Mouse (Mus musculus) hindbrain, embryonic 11.5 days (tissue): ENCODE results near the gene Ankrd12. TPM values are rescaled to one million over a fixed set of nuclear protein-coding genes. Genes with fewer than 3 reads are reported as not detected.

Experiments
- ATAC-seq: fragments of 200-750 bp; cut with Nextera tagmentation; 2 replicates; pipeline ENCODE4 v1.8.0; 2017; ENCODE audit warnings: mild to moderate bottlenecking, moderate TSS enrichment, moderate library complexity; ENCODE audit not compliant: low FRiP score
- DNase-seq: peaks from one replicate; pipeline ENCODE4 v3.0.0-alpha.2; 2015; ENCODE audit warnings: low spot score
- H3K27ac ChIP-seq: fragments of 300-500 bp; sonication (generic); 2 replicates; pipeline ENCODE4 v1.5.1; 2014; ENCODE audit warnings: mild to moderate bottlenecking, low read depth, low read length
- H3K27me3 ChIP-seq: fragments of 300-500 bp; sonication (generic); 2 replicates; pipeline ENCODE4 v1.6.1; 2014; ENCODE audit warnings: mild to moderate bottlenecking, low read length, moderate library complexity, mixed read lengths; ENCODE audit not compliant: control insufficient read depth, insufficient read depth
- H3K36me3 ChIP-seq: fragments of 300-500 bp; sonication (generic); 2 replicates; pipeline ENCODE4 v1.6.1; 2014; ENCODE audit warnings: mild to moderate bottlenecking, low read length, moderate library complexity, mixed read lengths; ENCODE audit not compliant: control insufficient read depth, insufficient read depth
- H3K4me1 ChIP-seq: fragments of 300-500 bp; sonication (generic); replicated peaks from 2 replicates; pipeline ENCODE4 v1.6.1; 2014; ENCODE audit warnings: low read length, mixed read lengths; ENCODE audit not compliant: control insufficient read depth, insufficient read depth
- H3K4me2 ChIP-seq: fragments of 300-500 bp; sonication (generic); replicated peaks from 2 replicates; pipeline ENCODE4 v1.6.1; 2014; ENCODE audit warnings: mild to moderate bottlenecking, low read depth, low read length
- H3K4me3 ChIP-seq: fragments of 300-500 bp; sonication (generic); 2 replicates; pipeline ENCODE4 v1.5.1; 2014; ENCODE audit warnings: low read depth, low read length
- H3K9ac ChIP-seq: fragments of 300-500 bp; sonication (generic); 2 replicates; pipeline ENCODE4 v1.6.1; 2014; ENCODE audit warnings: low read depth, low read length
- H3K9me3 ChIP-seq: fragments of 300-500 bp; sonication (generic); 2 replicates; pipeline ENCODE4 v1.6.1; 2016; ENCODE audit warnings: low read length; ENCODE audit not compliant: control insufficient read depth
- WGBS: fragments of 180-500 bp; shearing (Covaris S2); extraction: QIAGEN DNeasy Blood & Tissue Kit; methylation state at CpG from one replicate; pipeline ENCODE4 v1.1.7; 2014; 5-methylcytosine and 5-hydroxymethylcytosine counted together
- polyA plus RNA-seq: library from polyadenylated mRNA; unstranded; fragments of >200 nt; fragmentation: Nextera tagmentation; extraction: Ambion mirVana; gene quantifications from 2 replicates; pipeline ENCODE4 v1.2.1, GENCODE M21; 2014

The Ankrd12 gene
- polyA plus RNA-seq, 1 experiment from 2014 or later = 49.2 TPM

GRCm38 (mm10) chr17:65924218-65924617 is 152.7 kb downstream of the Ankrd12 start:
- WGBS = 78% methylated on average over 5 of the region's 5 CpGs
- Histone ChIP-seq H3K4me3 (no peak overlapping the region), H3K27ac (no peak overlapping the region), H3K4me1 (no peaks in the 10 kb centered on the region), H3K27me3 (no peaks in the 10 kb centered on the region), H3K36me3 (no peaks in the 10 kb centered on the region), H3K4me2 (no peak overlapping the region), H3K9me3 (no peaks in the 10 kb centered on the region), H3K9ac (no peak overlapping the region)
- DNase-seq = no peak
- ATAC-seq = no peak

DNA sequence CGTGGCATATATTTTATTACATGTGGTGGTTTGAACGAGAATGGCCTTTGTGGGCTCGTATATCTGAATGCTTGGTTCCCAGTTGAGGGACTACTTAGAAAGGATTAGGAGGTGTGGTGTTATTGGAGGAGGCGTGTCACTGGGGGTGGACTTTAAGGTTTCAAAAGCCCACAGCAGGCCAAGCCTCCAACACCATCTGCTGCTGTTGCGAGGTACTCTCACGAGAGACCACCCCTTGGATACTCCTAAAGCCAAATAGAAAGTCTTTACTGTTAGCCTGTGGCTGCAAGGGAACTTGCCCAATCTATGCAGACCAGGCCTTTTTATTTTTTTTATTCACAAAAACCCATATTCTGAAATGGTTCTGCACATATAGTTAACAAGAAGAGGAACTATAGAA is 154.9 kb downstream of the Ankrd12 start:
- WGBS = 90% methylated on average over 6 of the region's 6 CpGs
- H3K36me3 ChIP-seq = no peaks in the 10 kb centered on the region

GRCm38 (mm10) chr17:65919235-65919634 is 157.7 kb downstream of the Ankrd12 start:
- Histone ChIP-seq H3K4me1 (no peaks in the 10 kb centered on the region; the same call in 1 of the 2 replicates), H3K4me2 (no peak overlapping the region), H3K9me3 (no peaks in the 10 kb centered on the region), H3K27ac (no peak overlapping the region), H3K36me3 (no peaks in the 10 kb centered on the region), H3K27me3 (no peaks in the 10 kb centered on the region), H3K4me3 (no peak overlapping the region), H3K9ac (no peak overlapping the region)
- 83% methylated on average over 3 of the region's 3 CpGs for WGBS
- ATAC-seq (no peak), DNase-seq (no peak)

More for the DNA sequence above, 154.9 kb downstream of the Ankrd12 start:
- Histone ChIP-seq H3K4me2 (no peak overlapping the region), H3K27me3 (no peaks in the 10 kb centered on the region), H3K9me3 (no peaks in the 10 kb centered on the region), H3K27ac (no peak overlapping the region), H3K4me1 (no peaks in the 10 kb centered on the region), H3K9ac (no peak overlapping the region), H3K4me3 (no peak overlapping the region)
- ATAC-seq = no peak
- no peak for DNase-seq

GRCm38 (mm10) chr17:65916135-65916668 is 160.7 kb downstream of the Ankrd12 start:
- H3K9ac ChIP-seq = no peak overlapping the region
- H3K36me3 ChIP-seq = no peaks in the 10 kb centered on the region
- peak overlapping the region; percentile 49 for H3K27ac ChIP-seq
- no peak overlapping the region for H3K4me3 ChIP-seq
- H3K4me1 ChIP-seq = no peaks in the 10 kb centered on the region; the same call in 1 of the 2 replicates
- no peak overlapping the region for H3K4me2 ChIP-seq
- WGBS = 28% methylated on average over 8 of the region's 8 CpGs
- H3K27me3 ChIP-seq = no peaks in the 10 kb centered on the region
- DNase-seq (peak; percentile 33), ATAC-seq (peak; percentile 85)
- no peaks in the 10 kb centered on the region for H3K9me3 ChIP-seq

Other genes starting within 250 kb of the Ankrd12 start
- 47.6 and 47.7 TPM in 2 replicates for gene Ralbp1, start 191.3 kb downstream of the Ankrd12 start, polyA plus RNA-seq
- gene Twsg1, start 125.9 kb downstream of the Ankrd12 start, polyA plus RNA-seq = 85.9 and 98.4 TPM in 2 replicates
- 336 and 342 TPM in 2 replicates for gene Ndufv2, start 24.5 kb upstream of the Ankrd12 start, polyA plus RNA-seq
- gene Washc1, start 34.5 kb upstream of the Ankrd12 start, polyA plus RNA-seq = 27.6 and 30.8 TPM in 2 replicates
- gene Ddx11, start 46.4 kb upstream of the Ankrd12 start, polyA plus RNA-seq = 13.4 and 17.0 TPM in 2 replicates